Mouse (Mus musculus) embryonic facial prominence, embryonic 12.5 days (tissue): ENCODE data around the gene Srr. TPM values are rescaled to one million over a fixed set of nuclear protein-coding genes. Genes with fewer than 3 reads are reported as not detected.

ENCODE experiments used
- ATAC-seq: fragments of 200-750 bp; cut with Nextera tagmentation; 2 replicates; pipeline ENCODE4 v1.8.0; 2017; ENCODE audit not compliant: insufficient number of reproducible peaks, insufficient read depth, low FRiP score, low TSS enrichment
- H3K27ac ChIP-seq: fragments of 300-500 bp; sonication (generic); 2 replicates; pipeline ENCODE4 v1.5.1; 2016; ENCODE audit warnings: mild to moderate bottlenecking
- H3K27me3 ChIP-seq: fragments of 300-500 bp; sonication (generic); 2 replicates; pipeline ENCODE4 v1.6.1; 2016; ENCODE audit warnings: mild to moderate bottlenecking, moderate library complexity
- H3K36me3 ChIP-seq: fragments of 300-500 bp; sonication (generic); 2 replicates; pipeline ENCODE4 v1.6.1; 2016; ENCODE audit warnings: mild to moderate bottlenecking
- H3K4me1 ChIP-seq: fragments of 300-500 bp; sonication (generic); 2 replicates; pipeline ENCODE4 v1.6.1; 2016
- H3K4me2 ChIP-seq: fragments of 300-500 bp; sonication (generic); replicated peaks from 2 replicates; pipeline ENCODE4 v1.6.1; 2016; ENCODE audit warnings: mild to moderate bottlenecking, moderate library complexity
- H3K4me3 ChIP-seq: fragments of 300-500 bp; sonication (generic); 2 replicates; pipeline ENCODE4 v1.5.1; 2016; ENCODE audit warnings: mild to moderate bottlenecking
- H3K9ac ChIP-seq: fragments of 300-500 bp; sonication (generic); 2 replicates; pipeline ENCODE4 v1.6.1; 2016; ENCODE audit warnings: mild to moderate bottlenecking, moderate library complexity
- H3K9me3 ChIP-seq: fragments of 300-500 bp; sonication (generic); 2 replicates; pipeline ENCODE4 v1.6.1; 2016; ENCODE audit warnings: mild to moderate bottlenecking, moderate library complexity
- WGBS: fragments of 180-500 bp; shearing (Covaris S2); methylation state at CpG from one replicate; pipeline ENCODE4 v1.1.7; 2016; 5-methylcytosine and 5-hydroxymethylcytosine counted together
- polyA plus RNA-seq: library from polyadenylated mRNA; unstranded; fragments of >200 nt; fragmentation: Nextera tagmentation; extraction: Ambion mirVana; gene quantifications from 2 replicates; pipeline ENCODE4 v1.2.1, GENCODE M21; 2016

The Srr gene
- polyA plus RNA-seq, 1 experiment from 2014 or later = 30.0 TPM

GRCm38 (mm10) chr11:74901555-74901954, 24.2 kb downstream of the Srr start:
- no peak overlapping the region for H3K27ac ChIP-seq
- H3K9me3 ChIP-seq = no peaks in the 10 kb centered on the region
- H3K4me2 ChIP-seq = no peak overlapping the region
- no peaks in the 10 kb centered on the region for H3K27me3 ChIP-seq
- H3K4me3 ChIP-seq = no peak overlapping the region
- H3K36me3 ChIP-seq = peaks cover 70% of the 10 kb centered on the region
- no peaks in the 10 kb centered on the region for H3K4me1 ChIP-seq
- 91% methylated on average over 6 of the region's 6 CpGs for whole genome bisulfite sequencing
- H3K9ac ChIP-seq = no peak overlapping the region
- ATAC-seq = no peak

- Histone ChIP-seq H3K9ac (peak overlapping the region; percentile 77), H3K4me1 (peaks cover 5% of the 10 kb centered on the region), H3K36me3 (peaks cover 40% of the 10 kb centered on the region), H3K9me3 (no peaks in the 10 kb centered on the region), H3K27me3 (no peaks in the 10 kb centered on the region), H3K4me2 (peak overlapping the region; percentile 98), H3K27ac (peak overlapping the region; percentile 76), H3K4me3 (peak overlapping the region; percentile 86)
- WGBS = 0% methylated on average over 7 of the region's 7 CpGs
- ATAC-seq = no peak
Observed at GRCm38 (mm10) chr11:74898517-74898827, 27.3 kb downstream of the Srr start.

GRCm38 (mm10) chr11:74897678-74898516, 27.9 kb downstream of the Srr start, which contains the start of gene Tsr1:
TSS of gene Tsr1 (plus strand) at chr11:74898071.
- under 1% methylated on average over 54 of the region's 54 CpGs for WGBS
- Histone ChIP-seq H3K4me3 (peak within 1 kb of the TSS; percentile 86), H3K9me3 (no peaks in the 10 kb centered on the region), H3K27ac (peak within 1 kb of the TSS; percentile 76), H3K9ac (peak within 1 kb of the TSS; percentile 77), H3K4me1 (peaks cover 5% of the 10 kb centered on the region), H3K4me2 (peak within 1 kb of the TSS; percentile 98), H3K27me3 (no peaks in the 10 kb centered on the region), H3K36me3 (peaks cover 34% of the 10 kb centered on the region)
- peak; percentile 80 for ATAC-seq

GRCm38 (mm10) chr11:74896901-74897677, 28.7 kb downstream of the Srr start, which contains the start of gene Sgsm2:
TSS of gene Sgsm2 (minus strand) at chr11:74897060.
- Histone ChIP-seq H3K36me3 (peaks cover 28% of the 10 kb centered on the region), H3K9me3 (no peaks in the 10 kb centered on the region), H3K4me1 (peaks cover 5% of the 10 kb centered on the region), H3K4me3 (peak within 1 kb of the TSS; percentile 86), H3K9ac (peak within 1 kb of the TSS; percentile 77), H3K27ac (peak within 1 kb of the TSS; percentile 76), H3K4me2 (peak within 1 kb of the TSS; percentile 98), H3K27me3 (no peaks in the 10 kb centered on the region)
- peak; percentile 75 for ATAC-seq
- WGBS = under 1% methylated on average over 55 of the region's 74 CpGs

GRCm38 (mm10) chr11:74895980-74896900, 29.5 kb downstream of the Srr start:
- peaks cover 19% of the 10 kb centered on the region for H3K36me3 ChIP-seq
- H3K4me1 ChIP-seq = peaks cover 5% of the 10 kb centered on the region
- peak; percentile 61; the same call in 1 of the 2 replicates for ATAC-seq
- peak overlapping the region; percentile 86 for H3K4me3 ChIP-seq
- H3K4me2 ChIP-seq = peak overlapping the region; percentile 98
- peak overlapping the region; percentile 77 for H3K9ac ChIP-seq
- WGBS = under 1% methylated on average over 49 of the region's 55 CpGs
- no peaks in the 10 kb centered on the region for H3K27me3 ChIP-seq
- peak overlapping the region; percentile 76 for H3K27ac ChIP-seq
- H3K9me3 ChIP-seq = no peaks in the 10 kb centered on the region

GRCm38 (mm10) chr11:74894619-74895018, 31.1 kb downstream of the Srr start:
- H3K4me3 ChIP-seq = no peak overlapping the region
- no peaks in the 10 kb centered on the region for H3K27me3 ChIP-seq
- H3K4me2 ChIP-seq = no peak overlapping the region
- H3K4me1 ChIP-seq = peaks cover 5% of the 10 kb centered on the region
- WGBS = 80% methylated on average over 4 of the region's 4 CpGs
- no peaks in the 10 kb centered on the region for H3K9me3 ChIP-seq
- no peak overlapping the region for H3K27ac ChIP-seq
- H3K9ac ChIP-seq = no peak overlapping the region
- peaks cover 3% of the 10 kb centered on the region; the same call in 1 of the 2 replicates for H3K36me3 ChIP-seq
- ATAC-seq = no peak

GRCm38 (mm10) chr11:74883098-74883497, 42.6 kb downstream of the Srr start:
- Histone ChIP-seq H3K4me1 (no peaks in the 10 kb centered on the region), H3K9ac (no peak overlapping the region), H3K27me3 (no peaks in the 10 kb centered on the region), H3K9me3 (no peaks in the 10 kb centered on the region), H3K27ac (no peak overlapping the region), H3K4me3 (no peak overlapping the region), H3K4me2 (no peak overlapping the region), H3K36me3 (no peaks in the 10 kb centered on the region)
- ATAC-seq = no peak
- WGBS = 94% methylated on average over 10 of the region's 10 CpGs

- no peak overlapping the region for H3K4me2 ChIP-seq
- H3K9me3 ChIP-seq = no peaks in the 10 kb centered on the region
- H3K27me3 ChIP-seq = no peaks in the 10 kb centered on the region
- no peaks in the 10 kb centered on the region for H3K36me3 ChIP-seq
- no peak overlapping the region for H3K27ac ChIP-seq
- no peak for ATAC-seq
- no peak overlapping the region; the same call in 1 of the 2 replicates for H3K9ac ChIP-seq
- H3K4me1 ChIP-seq = peaks cover under 1% of the 10 kb centered on the region; the same call in 1 of the 2 replicates
- no peak overlapping the region for H3K4me3 ChIP-seq
- WGBS = 74% methylated on average over 14 of the region's 14 CpGs
Observed at GRCm38 (mm10) chr11:74881979-74882378, 43.8 kb downstream of the Srr start.

- no peak overlapping the region for H3K4me2 ChIP-seq
- no peak overlapping the region for H3K9ac ChIP-seq
- no peaks in the 10 kb centered on the region for H3K9me3 ChIP-seq
- H3K4me1 ChIP-seq = peaks cover 7% of the 10 kb centered on the region; the same call in 1 of the 2 replicates
- H3K27me3 ChIP-seq = no peaks in the 10 kb centered on the region
- no peaks in the 10 kb centered on the region for H3K36me3 ChIP-seq
- 89% methylated on average over 9 of the region's 9 CpGs for WGBS
- H3K27ac ChIP-seq = no peak overlapping the region
- H3K4me3 ChIP-seq = no peak overlapping the region
- ATAC-seq = no peak
Observed at GRCm38 (mm10) chr11:74880999-74881398, 44.7 kb downstream of the Srr start.

- 3% methylated on average over 9 of the region's 9 CpGs for WGBS
- ATAC-seq = peak; percentile 78; the same call in 1 of the 2 replicates
Observed at GRCm38 (mm10) chr11:74876801-74877200, 48.9 kb downstream of the Srr start.

GRCm38 (mm10) chr11:74874630-74875029, 51.1 kb downstream of the Srr start:
- H3K27ac ChIP-seq = peak overlapping the region; percentile 42; the same call in 1 of the 2 replicates
- WGBS = 59% methylated on average over 3 of the region's 3 CpGs

More at GRCm38 (mm10) chr11:74876801-74877200, 48.9 kb downstream of the Srr start:
- 0 out of 2 replicates have a peak overlapping the region, but pooled peaks have one; percentile 23 for H3K27ac ChIP-seq
- H3K36me3 ChIP-seq = no peaks in the 10 kb centered on the region
- peaks cover 13% of the 10 kb centered on the region; the same call in 1 of the 2 replicates for H3K4me1 ChIP-seq
- no peak overlapping the region for H3K4me3 ChIP-seq
- peak overlapping the region; percentile 37 for H3K4me2 ChIP-seq
- peak overlapping the region; percentile 7; the same call in 1 of the 2 replicates for H3K9ac ChIP-seq
- H3K9me3 ChIP-seq = no peaks in the 10 kb centered on the region
- H3K27me3 ChIP-seq = no peaks in the 10 kb centered on the region

More at GRCm38 (mm10) chr11:74874630-74875029, 51.1 kb downstream of the Srr start:
- no peaks in the 10 kb centered on the region for H3K9me3 ChIP-seq
- no peak overlapping the region for H3K9ac ChIP-seq
- no peak for ATAC-seq
- H3K36me3 ChIP-seq = no peaks in the 10 kb centered on the region
- no peak overlapping the region for H3K4me2 ChIP-seq
- H3K4me1 ChIP-seq = peaks cover 17% of the 10 kb centered on the region; the same call in 1 of the 2 replicates
- no peaks in the 10 kb centered on the region for H3K27me3 ChIP-seq
- H3K4me3 ChIP-seq = no peak overlapping the region
